Mouse (Mus musculus): Measurements from ENCODE around the gene Rnf150.

Gene Rnf150

DNA sequence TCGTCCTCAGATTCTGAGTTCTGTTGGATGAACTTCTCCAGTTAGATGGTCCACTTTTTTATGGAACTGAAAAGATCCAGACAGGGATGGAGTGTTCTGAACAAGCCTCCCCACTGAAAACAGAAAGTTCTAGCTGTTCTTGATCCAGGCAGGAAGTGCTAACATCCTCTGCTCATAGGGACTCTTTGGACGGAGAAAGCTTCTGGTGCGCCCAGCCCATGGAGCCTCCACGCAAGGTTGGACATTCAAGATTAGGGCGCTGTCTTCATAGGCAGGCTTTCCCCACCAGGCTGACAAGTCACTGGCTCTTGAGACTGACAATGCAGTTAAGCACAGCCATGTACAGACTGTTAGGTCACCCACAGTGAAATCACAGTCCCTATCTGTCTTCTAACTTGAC, 172.0 kb downstream of the Rnf150 start:
- no peak for DNase-seq

DNA sequence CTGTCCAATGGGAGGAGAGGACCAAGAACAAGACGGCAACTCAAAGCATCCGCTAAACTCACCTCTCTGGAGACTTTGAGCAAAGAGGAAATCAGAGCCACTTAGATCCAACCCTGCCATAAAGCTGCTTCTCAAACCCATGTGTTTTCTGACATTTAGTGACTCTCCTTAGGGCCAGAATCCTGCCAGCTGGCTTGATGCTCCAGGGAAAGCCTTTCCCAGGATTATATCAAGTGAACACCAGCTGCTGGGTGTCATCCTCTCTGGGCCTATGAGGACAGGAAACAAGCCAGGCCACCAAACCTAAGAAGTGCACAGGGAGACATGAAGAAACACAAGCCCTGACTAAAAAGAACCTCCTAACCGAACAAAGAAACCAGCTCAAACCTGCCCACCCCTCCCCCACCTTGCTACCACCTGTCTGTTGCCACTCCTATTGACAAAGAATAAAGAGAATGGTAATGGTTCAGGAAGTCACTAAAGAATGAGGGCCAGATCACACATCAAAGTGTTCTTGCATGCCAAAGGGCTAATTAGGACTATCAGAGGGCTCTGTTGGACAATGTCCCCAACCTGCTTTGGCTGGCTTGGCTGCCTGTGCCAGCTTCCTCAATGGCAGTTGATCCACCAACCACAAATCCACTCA, 173.5 kb downstream of the Rnf150 start:
- peak; percentile 18 to 35 for DNase-seq

DNA sequence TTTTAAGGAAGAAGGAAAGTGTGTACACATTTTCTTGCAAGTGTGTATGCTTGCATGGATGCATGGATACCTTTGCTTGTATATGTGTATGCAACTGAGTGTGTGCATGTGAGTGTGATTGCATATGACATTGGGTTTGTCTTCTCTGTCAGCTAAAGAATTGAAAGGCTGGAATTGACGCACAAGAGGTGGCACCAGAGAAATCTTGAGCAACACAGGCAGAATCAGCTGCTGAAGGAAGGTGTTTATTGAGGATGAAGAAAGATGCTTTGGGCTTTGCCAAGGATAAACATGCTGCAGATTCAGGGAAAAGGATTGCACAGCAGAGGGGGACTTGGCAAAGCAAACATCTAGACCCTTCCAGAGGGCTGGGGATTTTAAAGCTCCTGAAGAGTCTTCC, 174.2 kb downstream of the Rnf150 start:
- no peak for DNase-seq

DNA sequence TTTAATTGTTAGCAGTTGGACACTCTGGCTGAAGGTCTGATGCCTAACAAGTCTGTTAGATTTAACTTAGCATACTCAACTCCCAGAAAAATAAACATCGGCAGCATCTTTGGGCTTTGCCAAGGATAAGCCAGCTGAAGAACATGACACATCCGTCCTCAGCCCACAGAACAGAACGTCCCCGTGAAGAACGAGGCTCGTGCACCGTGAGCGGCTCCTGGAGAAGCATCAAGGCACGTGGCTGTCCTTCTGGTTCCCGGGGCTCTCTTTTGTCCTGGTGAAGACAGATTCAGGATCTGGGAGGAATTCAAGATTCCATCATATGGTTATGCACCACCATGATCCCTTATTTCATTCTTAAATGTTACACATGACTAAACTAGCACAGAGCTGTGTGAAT, 175.4 kb downstream of the Rnf150 start:
- no peak for DNase-seq

DNA sequence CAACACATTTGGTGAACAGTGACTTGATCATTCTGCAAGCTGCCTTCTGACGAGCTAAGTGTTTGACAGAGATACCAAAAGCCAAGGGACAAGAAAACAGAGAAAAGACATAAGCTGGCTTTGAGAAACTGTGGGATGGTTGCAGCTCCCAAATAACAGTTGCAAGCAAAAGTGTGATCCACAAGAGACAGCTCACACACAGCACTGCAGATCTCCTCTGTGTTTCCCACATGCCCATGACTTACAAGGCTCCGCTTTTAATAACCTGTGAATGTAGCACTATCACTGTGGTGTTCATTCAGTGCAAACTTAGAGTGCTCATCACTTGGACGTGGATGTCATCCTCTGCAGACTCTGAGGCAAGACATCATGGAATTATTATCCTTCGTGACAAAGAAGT, 178.3 kb downstream of the Rnf150 start:
- DNase-seq = no peak

DNA sequence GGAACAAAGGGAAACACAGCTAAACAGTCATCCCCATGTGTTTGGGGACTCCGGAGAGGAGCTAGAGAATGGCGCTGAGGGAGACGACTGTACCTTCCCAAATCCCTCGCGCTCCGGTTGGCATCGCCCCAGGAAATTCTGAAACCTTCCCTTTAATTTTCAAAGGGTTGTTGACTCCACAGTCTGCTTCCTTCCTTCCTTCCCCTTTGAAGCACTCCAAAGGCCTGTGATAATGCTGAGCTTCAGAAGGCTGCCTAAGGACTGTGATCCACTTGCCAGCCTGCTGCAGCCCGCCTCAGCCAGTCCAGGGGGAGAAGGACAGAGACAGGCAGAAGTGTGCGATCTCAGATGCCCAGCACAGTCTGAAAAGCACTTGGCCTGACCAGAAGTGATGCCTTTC, 183.8 kb downstream of the Rnf150 start:
- DNase-seq = no peak

DNA sequence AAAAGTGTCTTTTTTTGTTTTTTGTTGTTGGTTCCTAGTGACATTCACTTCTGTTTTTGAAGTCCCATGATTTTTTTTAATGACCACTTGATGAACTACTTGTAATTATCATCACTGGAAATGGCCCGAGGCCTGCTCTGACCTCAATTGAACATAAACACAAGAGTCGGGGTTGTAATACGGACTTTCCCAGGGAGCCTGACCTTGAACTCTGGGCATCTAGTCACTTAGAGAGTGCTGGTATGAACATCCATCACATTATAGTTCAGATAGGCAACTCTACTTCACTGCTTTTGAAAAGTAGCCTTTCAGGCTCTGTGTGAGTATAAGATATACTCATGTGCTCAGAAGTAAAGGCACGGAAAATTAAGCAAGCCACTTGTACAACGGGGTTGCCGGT, 185.4 kb downstream of the Rnf150 start:
- DNase-seq = no peak

DNA sequence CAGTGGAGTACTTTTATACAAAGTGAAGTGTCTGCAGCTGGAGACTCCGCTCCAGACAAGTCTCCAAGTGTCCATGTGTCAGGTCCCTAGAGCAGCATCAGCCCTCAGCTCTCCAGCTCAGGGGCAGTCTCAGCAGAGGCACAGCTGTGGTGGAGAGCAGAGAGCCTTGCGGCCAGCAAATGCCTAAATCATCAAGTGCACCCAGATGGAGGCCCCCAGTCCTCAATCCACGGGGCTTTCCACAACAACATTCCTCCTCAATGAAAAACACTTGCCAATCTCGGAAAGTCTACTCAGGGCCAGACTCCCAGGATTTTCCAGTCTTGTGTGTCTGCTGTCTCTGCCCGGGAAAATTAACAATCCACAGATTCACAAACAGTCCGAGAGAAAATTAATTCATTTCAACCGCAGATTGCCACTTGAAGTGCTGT, 186.0 kb downstream of the Rnf150 start:
- DNase-seq = no peak

DNA sequence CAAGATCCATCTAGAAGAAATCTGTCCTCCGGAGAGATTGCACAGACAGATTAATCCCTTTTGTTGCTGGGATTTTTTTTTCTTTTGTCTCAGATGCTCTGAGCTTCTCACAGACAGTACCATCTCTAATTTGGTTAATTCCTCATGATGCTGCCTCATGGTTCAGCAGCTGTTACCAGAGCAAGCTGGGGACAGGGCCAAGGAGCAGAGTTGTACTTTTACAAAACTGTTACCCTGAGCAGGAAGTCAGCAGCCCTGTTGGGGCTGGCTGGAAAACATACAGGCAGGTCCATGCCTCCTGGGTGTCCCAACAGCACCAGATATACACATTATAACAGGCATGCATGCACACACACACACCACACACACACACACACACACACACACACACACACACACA, 186.5 kb downstream of the Rnf150 start:
- DNase-seq = peak in 1 of 2 experiments; percentile 14

DNA sequence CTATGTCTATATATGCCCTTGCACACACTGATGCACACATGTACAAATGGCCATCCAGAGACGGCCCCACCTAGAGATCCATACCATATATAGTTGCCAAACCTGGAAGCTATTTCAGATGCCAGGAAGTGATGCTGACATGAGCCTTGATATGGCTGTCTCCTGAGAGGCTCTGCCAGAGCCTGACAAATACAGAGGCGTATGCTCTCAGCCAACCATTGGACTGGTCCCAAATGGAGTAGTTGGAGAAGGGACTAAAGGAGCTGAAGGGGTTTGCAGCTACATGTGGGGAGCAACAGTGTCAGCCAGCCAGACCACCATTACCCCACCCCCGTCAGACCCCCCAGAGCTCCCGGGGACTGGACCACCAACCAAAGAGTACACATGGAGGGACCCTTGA, 189.7 kb downstream of the Rnf150 start:
- DNase-seq = no peak

DNA sequence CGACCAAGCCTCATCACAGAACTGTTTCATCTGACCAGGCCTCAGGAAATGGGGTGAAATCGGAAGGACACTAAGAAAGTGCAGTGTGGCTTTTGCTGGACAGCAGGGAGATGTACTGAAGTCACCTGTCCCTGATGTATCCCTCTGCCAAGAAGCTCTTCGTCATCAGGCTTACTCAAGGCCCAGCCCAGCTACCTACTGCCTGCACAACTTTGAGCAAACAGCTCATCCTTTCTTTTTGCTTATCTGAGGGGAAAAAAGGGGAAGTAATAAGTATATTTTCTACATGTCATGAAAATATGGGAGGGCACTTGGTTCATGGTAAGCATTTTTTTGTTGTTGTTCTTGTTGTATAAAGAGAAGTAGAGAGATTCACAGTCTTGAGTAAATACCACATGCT, 191.6 kb downstream of the Rnf150 start:
- DNase-seq = no peak

DNA sequence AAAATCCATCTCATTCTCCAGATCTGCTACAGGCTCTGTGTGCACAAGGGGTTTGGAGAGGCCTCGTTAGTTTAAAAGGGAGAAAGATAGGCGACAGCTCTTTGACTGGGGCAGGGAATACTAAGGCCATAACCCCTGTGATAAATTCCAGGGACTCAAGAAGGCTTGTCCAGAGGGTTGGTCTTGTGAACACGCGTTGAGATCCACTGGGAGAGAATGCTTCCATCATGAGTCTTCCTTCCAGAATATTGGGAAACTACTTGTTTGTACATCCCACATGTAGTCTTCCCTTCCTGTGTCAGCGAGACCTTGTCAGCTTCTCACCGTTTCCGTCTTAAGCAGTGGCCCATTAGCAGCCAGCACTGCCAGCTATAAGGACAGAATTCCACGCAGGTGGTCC, 195.8 kb downstream of the Rnf150 start:
- DNase-seq = no peak

DNA sequence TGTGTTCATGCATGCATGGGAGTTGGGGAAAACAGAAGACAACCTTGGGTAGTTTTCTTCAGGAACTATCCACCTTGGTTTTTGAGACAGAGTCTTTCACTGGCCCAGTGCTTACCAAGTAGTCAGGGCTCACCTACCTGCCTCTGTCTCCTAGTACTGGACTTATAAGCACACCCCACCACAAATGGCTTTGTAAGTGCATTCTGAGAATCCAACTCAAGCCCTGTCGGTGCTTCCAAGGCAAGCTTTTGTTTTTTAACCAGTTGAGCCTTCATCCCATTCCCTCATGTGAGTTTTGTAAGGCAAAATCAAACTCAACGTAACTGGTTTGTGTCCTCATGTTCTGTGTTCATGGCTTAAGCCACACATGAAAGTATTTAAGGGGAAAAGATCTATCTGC, 196.9 kb downstream of the Rnf150 start:
- DNase-seq = no peak

DNA sequence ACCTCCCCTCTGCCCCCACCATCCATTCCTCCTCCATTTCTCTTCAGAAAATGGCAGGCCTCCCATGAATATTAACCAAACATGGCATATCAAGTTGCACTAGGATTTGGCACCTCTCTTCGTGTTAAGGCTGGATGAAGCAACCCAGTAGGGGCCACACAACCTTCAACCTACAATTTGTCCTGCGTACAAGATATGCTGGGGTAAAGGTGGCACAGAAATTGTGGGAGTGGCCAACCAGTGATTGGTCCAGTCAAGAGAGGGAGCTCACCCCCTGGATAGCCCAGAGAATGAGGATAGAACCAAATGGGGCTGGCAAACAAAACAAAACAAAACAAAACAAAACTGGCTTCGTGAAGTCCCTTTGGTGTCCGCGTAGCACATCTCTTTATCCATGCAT, 198.1 kb downstream of the Rnf150 start:
- DNase-seq = no peak

DNA sequence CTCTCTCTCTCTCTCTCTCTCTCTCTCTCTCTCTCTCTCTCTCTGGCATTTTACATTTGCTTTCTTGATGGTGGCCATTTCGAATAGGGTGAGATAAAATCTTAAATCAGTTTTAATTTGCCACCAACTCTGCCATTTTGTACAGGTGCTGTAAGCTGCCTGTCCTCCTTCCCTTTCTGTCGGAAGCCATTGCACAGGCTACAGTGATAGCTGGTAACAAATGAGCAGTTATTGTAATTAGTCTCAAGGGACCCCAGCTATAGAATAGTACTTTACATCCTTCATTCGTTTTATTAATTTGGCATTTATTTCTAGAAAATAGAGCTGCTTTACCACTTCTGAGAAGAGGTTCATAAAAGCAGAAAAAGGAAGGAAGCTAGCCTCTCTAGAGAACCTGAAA, 198.7 kb downstream of the Rnf150 start:
- no peak for DNase-seq

DNA sequence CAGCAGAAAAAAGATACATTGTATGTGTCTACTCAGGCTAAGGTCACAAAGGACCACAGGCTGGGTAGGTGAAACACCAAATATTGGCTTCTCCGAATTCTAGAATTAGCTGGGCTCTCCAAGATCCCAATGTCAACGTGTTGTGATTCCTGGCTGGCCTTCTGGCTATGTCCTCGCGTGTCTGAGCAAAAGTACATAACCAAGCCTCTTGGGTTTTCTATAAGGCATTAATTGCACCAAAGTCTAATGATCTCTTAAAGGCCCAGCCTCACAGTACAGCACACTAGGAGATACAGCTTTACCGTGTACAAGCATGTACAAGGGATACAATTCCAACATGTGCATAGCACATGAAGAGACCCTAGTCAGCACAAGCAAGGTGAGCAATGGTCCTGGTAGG, 199.1 kb downstream of the Rnf150 start:
- DNase-seq = no peak

DNA sequence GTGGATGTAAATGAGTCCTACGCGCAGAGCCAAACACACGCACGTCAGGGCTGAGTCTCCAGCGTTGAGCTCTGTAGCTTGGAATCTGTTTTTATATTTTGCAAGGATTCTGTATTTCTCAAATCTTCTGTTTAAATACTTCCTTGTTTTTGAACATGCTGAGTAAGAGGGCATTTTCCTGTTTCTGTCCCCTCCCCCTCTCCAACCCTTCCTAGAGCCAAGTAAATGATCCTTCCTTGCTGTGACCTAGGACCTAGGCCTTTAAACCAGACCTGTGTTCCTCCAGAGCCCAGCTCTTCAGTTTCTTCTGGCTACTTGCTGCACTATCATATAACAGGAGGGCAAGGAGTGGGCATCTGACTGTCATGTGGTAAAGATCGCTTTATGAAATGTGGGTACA, 200.9 kb downstream of the Rnf150 start:
- DNase-seq = no peak

DNA sequence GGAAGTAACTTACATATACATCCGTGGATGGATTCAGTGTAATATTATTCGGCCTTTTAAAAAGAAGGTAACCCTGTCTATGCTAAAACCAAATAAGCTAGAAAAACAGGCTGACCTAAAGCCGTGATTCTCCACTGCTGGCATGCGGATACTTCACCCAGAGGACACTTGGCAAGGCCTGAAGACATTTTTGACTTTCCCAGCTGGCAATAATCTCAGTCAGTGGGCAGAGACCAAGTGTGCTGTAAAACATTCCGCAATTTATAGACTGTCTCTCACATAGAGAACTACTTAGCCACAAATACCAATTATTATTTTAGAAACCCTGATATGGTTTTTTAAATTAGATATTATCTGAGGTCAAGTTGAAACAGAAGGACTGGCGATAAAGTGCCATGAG, 202.9 kb downstream of the Rnf150 start:
- DNase-seq = peak; percentile 26 to 49

DNA sequence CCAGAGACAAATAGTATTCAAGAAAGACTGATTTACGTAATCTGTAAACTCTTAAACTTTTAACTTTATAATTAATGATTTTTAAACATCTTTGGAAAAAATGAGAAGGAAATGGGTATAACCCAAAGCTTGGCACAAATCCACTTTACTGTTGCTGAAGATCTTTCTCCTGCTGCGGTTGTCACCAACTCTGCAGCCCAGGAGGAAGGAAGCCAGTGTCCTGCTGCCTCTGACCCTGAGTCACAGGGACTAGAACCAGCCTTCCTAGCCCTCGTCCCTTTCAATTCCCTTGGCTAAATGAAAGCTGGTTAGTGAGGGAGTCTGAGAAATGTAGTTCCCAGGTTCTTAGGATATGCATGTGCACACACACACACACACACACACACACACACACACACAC, 203.7 kb downstream of the Rnf150 start:
- no peak for DNase-seq

DNA sequence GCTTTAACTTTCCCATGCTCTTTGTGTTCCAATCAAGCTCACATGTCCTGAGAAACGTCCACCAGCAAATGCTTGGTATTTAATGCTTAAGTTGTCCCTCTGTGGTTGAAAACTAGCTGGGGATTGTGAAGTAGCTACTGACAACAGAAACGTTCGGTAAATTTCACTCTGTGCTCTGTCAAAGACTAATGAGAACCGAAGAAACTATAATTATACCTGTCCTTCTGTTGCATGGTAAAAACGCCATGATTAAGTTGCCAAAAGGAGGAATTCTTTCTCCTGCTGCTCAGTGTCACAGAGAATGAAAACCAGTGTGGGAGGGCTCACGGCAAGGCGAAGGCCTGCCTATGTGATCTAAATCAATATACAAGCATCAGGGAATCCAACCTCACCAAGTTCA, 204.8 kb downstream of the Rnf150 start:
- no peak for DNase-seq

DNA sequence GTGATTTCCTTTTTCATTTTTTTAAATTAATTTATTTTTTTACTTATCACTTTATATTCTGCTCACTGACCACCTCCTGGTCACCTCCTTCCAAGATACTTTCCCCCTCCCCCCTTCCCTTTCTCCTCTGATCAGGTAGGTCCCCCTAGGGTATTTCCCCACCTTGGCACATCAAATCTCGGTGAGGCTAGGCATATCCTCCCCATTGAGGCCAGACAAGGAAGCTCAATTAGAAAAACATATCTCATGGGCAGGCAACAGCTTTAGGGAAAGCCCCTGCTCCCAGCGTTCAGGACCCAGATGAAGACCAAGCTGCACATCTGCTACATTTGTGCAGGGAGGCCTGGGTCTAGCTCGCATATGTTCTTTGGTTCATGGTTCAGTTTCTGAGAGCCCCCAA, 211.1 kb downstream of the Rnf150 start:
- DNase-seq = no peak

DNA sequence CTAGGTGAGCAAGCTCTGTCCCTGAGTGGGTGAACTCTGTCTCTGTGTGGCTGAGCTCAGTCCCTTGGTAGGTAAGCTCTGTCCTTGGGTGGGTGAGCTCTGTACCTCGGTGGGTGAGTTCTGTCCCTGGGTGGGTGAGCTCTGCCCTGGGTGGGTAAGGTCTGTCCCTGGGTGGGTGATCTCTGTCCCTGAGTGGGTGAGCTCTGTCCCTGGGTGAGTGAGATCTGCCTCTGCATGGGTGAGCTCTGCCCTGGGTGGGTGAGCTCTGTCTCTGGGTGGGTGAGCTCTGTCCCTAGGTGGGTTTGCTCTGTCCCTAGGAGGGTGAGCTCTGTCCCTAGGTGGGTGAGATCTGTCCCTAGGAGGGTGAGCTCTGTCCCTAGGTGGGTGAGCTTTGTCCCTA, 213.5 kb downstream of the Rnf150 start:
- DNase-seq = no peak

DNA sequence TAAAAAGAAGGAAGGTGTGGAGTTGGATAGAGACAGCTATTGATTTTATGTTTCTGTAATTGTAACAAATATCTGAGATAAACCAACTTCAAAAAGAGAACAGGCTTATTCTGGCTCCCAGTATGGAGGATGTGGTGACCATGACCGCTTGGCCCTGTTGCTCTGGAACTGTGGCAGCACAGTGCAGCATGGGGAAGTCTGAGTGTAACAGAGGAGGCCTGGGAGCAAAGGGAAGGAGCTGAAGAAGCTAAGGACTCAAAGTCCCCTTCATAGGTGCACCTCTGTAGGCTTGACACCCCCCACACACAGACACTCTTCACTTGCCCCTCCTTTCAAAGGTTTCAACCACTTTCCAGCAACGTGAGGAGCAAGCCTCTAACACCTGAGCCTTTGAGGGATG, 214.2 kb downstream of the Rnf150 start:
- no peak for DNase-seq

DNA sequence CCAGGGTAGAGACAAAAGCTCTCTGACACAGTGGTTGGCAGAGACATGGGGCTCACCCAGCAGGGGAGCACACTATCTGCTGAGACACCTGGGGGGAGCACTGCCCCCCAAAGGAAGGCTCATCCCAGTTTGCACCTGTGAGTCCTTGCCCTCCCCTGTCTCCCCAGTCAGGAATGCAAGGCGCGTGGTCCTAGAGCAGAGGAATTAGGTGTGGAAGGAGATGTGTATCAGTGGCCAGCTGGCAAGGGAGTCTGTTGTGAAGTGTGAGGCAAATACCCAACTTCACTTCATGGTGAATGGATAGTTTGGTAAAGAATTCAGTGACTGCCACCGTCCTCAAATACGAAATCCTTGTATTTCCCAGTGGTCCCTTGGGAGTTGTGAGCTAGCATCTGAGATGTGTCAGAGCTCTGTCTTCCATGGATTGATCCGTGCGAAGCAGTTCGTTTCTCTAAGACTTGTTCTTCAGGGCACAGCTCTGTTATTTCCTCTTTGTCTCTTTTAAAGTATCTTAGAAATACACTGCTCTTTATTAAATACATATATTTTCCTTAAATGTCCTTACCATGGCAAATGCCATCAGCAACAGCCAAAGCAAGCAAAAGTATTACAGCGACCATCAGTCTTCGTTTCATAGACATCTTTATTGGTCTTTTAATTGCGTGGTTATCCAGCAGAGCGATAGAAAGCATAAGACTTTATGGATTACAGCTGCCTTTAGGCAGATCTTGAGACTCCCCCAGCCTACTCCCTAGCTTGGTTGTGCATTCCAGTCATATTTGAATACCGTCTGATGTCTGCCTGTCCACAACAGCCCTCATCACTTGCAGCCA, 215.8 kb downstream of the Rnf150 start:
- DNase-seq = no peak

DNA sequence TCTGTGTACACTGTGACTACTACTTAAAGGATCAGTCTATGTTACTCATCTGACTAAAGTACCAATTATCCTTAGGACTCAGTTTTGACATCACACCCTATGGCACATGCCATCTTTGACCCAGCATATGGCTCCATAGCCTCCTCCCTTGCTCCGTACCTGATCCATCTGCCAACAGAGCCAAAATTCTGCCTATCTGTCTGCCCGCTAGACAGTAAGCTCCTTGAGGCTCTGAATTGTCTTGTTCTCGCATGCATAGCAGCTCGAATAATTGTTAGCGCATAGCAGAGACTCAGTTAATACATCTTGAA, 216.3 kb downstream of the Rnf150 start:
- DNase-seq = no peak

Measured in cerebellum, postnatal 14 days (tissue).